7 mouse cellular contexts compared by ENCODE assay signal in the genomic region with DNA sequence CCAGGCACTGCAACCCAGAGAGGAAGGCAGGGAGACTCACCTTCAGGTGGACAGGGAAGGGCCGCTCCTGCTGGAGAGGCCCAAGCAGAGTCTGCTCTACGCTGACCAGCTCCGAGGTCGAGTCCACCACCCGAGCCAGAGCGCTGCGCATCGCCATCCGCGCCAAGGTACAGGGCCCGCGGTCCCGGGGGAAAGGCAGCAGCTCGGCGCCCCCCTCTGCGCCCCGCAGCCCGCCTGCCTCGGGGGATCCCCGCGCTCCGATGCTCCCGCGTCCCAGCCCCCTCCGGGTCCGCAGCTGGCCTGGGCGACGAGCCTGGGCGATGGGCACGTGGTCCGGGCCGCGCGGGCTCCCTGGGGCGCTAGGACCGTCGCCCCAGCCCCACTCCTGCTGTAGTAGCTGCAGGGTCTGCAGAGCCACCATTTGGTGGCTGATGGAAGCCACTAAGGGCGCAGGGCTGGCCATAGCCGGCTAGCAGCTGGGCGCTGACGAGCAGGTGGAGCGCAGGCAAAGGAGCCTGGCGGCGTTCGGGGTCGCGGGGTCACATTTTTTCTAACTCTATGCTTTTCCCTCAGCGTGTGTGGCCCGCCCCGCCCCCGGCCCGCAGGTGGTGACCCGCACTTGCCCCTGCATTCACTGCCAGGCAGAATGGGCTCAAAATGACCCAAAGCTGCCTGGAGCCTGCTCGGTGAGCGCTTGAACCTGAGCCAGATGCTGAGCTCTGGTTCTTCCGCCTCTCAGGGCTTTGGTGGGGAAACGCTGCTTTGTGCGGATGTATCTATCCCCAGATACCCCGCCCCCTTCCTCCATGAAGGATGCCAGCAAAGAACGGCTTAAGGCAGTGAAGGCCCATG. TPM values are rescaled to one million over a fixed set of nuclear protein-coding genes. Genes with fewer than 3 reads are reported as not detected.
DNase-seq lines count a peak whose midpoint lies in the region; ATAC-seq and TF ChIP-seq lines count a peak whose summit lies in the region.

A gene (plus strand): TSS at position 102 of the 852 bp plus-strand sequence.
A gene (minus strand): TSS at position 560 of the 852 bp plus-strand sequence.

- DNase-seq in WW6 (ENCODE audit: low read depth, low spot score): peak; percentile 14
- peak; percentile 10 for DNase-seq in cerebellum, adult 11 months
- peak; percentile 53 for DNase-seq in hindbrain, embryonic 14.5 days (ENCODE audit: low spot score)
- peak; percentile 18 to 32 for DNase-seq in layer of hippocampus, postnatal 36 days
- peak; percentile 81 for DNase-seq in midbrain, embryonic 10.5 days (ENCODE audit: low spot score)
- peak; percentile 16 for DNase-seq in stomach, postnatal 0 days (ENCODE audit: low spot score)

- no peak for TF ChIP-seq EP300 in stomach, postnatal 0 days (optimal IDR thresholded peaks at IDR 0.05)

- H3K9me3 ChIP-seq in forebrain, embryonic 15.5 days: no peaks in the 10 kb centered on the region
- H3K9me3 ChIP-seq in hindbrain, embryonic 14.5 days (ENCODE audit: control insufficient read depth, low read length): no peaks in the 10 kb centered on the region
- H3K9me3 ChIP-seq in midbrain, embryonic 10.5 days (replicated peaks): no peaks in the 10 kb centered on the region
- H3K9me3 ChIP-seq in stomach, postnatal 0 days (ENCODE audit: control insufficient read depth, low read length): no peaks in the 10 kb centered on the region

- peak within 1 kb of the TSS; percentile 67 for H3K9ac ChIP-seq in forebrain, embryonic 15.5 days (replicated peaks)
- H3K9ac ChIP-seq in hindbrain, embryonic 14.5 days: peak within 1 kb of the TSS; percentile 80
- peak within 1 kb of the TSS; percentile 41 for H3K9ac ChIP-seq in stomach, postnatal 0 days (ENCODE audit: low read length)

- no peaks in the 10 kb centered on the region for H3K27me3 ChIP-seq in forebrain, embryonic 15.5 days
- H3K27me3 ChIP-seq in hindbrain, embryonic 14.5 days (ENCODE audit: control insufficient read depth, insufficient read depth, low read length): no peaks in the 10 kb centered on the region; the same call in 1 of the 2 replicates
- peaks cover 53% of the 10 kb centered on the region for H3K27me3 ChIP-seq in midbrain, embryonic 10.5 days (ENCODE audit: low read depth, poor library complexity, severe bottlenecking)
- H3K27me3 ChIP-seq in stomach, postnatal 0 days (ENCODE audit: control insufficient read depth, insufficient read depth, low read length): no peaks in the 10 kb centered on the region

- H3K4me3 ChIP-seq in forebrain, embryonic 15.5 days: peak within 1 kb of the TSS; percentile 66
- H3K4me3 ChIP-seq in hindbrain, embryonic 14.5 days (replicated peaks; ENCODE audit: low read length): peak within 1 kb of the TSS; percentile 67
- H3K4me3 ChIP-seq in midbrain, embryonic 10.5 days: peak within 1 kb of the TSS; percentile 67
- H3K4me3 ChIP-seq in stomach, postnatal 0 days (ENCODE audit: low read depth, low read length): peak within 1 kb of the TSS; percentile 39

- peak within 1 kb of the TSS; percentile 74 for H3K27ac ChIP-seq in forebrain, embryonic 15.5 days (replicated peaks)
- H3K27ac ChIP-seq in hindbrain, embryonic 14.5 days: peak within 1 kb of the TSS; percentile 41; the same call in 1 of the 2 replicates
- peak within 1 kb of the TSS; percentile 90 for H3K27ac ChIP-seq in midbrain, embryonic 10.5 days (replicated peaks)
- H3K27ac ChIP-seq in stomach, postnatal 0 days (replicated peaks): no peak within 1 kb of the TSS

- no peaks in the 10 kb centered on the region for H3K36me3 ChIP-seq in forebrain, embryonic 15.5 days
- no peaks in the 10 kb centered on the region for H3K36me3 ChIP-seq in hindbrain, embryonic 14.5 days (replicated peaks; ENCODE audit: control insufficient read depth, insufficient read depth)
- H3K36me3 ChIP-seq in midbrain, embryonic 10.5 days: no peaks in the 10 kb centered on the region
- no peaks in the 10 kb centered on the region for H3K36me3 ChIP-seq in stomach, postnatal 0 days (ENCODE audit: control insufficient read depth, insufficient read depth, low read length)

- under 1% methylated on average over 58 of the region's 60 CpGs for WGBS in forebrain, embryonic 15.5 days
- WGBS in hindbrain, embryonic 14.5 days: under 1% methylated on average over 56 of the region's 60 CpGs
- WGBS in midbrain, embryonic 10.5 days: under 1% methylated on average over 60 of the region's 60 CpGs
- 2% methylated on average over 49 of the region's 60 CpGs for WGBS in stomach, postnatal 0 days

- H3K4me1 ChIP-seq in forebrain, embryonic 15.5 days: peaks cover 16% of the 10 kb centered on the region
- peaks cover 6% of the 10 kb centered on the region; the same call in 1 of the 2 replicates for H3K4me1 ChIP-seq in hindbrain, embryonic 14.5 days (replicated peaks; ENCODE audit: control insufficient read depth, insufficient read depth, low read length)
- H3K4me1 ChIP-seq in midbrain, embryonic 10.5 days: peaks cover 26% of the 10 kb centered on the region
- peaks cover 3% of the 10 kb centered on the region; the same call in 1 of the 2 replicates for H3K4me1 ChIP-seq in stomach, postnatal 0 days (replicated peaks; ENCODE audit: control insufficient read depth, insufficient read depth)

- peak within 1 kb of the TSS; percentile 96 for H3K4me2 ChIP-seq in forebrain, embryonic 15.5 days (replicated peaks)
- peak within 1 kb of the TSS; percentile 100 for H3K4me2 ChIP-seq in hindbrain, embryonic 14.5 days (replicated peaks)
- peak within 1 kb of the TSS; percentile 83 for H3K4me2 ChIP-seq in stomach, postnatal 0 days (replicated peaks; ENCODE audit: low read depth)

- TF ChIP-seq CTCF in stomach, postnatal 0 days (IDR thresholded peaks at IDR 0.05; ENCODE audit: low read depth): no peak

- peak; percentile 82 for ATAC-seq in forebrain, embryonic 15.5 days (replicated peaks)
- peak; percentile 90 for ATAC-seq in hindbrain, embryonic 14.5 days (ENCODE audit: low FRiP score)
- no peak for ATAC-seq in stomach, postnatal 0 days (ENCODE audit: low FRiP score, low TSS enrichment)

RNA-seq across cellular contexts. Expression of the first gene that starts in this region (rescaled TPM):
- polyA plus RNA-seq in forebrain, embryonic 15.5 days (2015; fragmentation: Nextera tagmentation; extraction: Ambion mirVana): 64.4 and 68.4 TPM in 2 replicates
- polyA plus RNA-seq in hindbrain, embryonic 14.5 days (2014; fragmentation: Nextera tagmentation; extraction: Ambion mirVana): 26.2 and 29.7 TPM in 2 replicates
- 10 to 100 TPM; 10.4 to 13.0 TPM for total RNA-seq in layer of hippocampus, postnatal 36 days (2021)
- 65.0 and 76.1 TPM in 2 replicates for polyA plus RNA-seq in midbrain, embryonic 10.5 days (2016; fragmentation: Nextera tagmentation; extraction: Ambion mirVana)
- polyA plus RNA-seq in stomach, postnatal 0 days (2015; fragmentation: Nextera tagmentation; extraction: Ambion mirVana): 36.7 and 38.6 TPM in 2 replicates

RNA-seq across cellular contexts. Expression of the second gene that starts in this region (rescaled TPM):
- 23.2 and 23.6 TPM in 2 replicates for polyA plus RNA-seq in forebrain, embryonic 15.5 days (2015; fragmentation: Nextera tagmentation; extraction: Ambion mirVana)
- polyA plus RNA-seq in hindbrain, embryonic 14.5 days (2014; fragmentation: Nextera tagmentation; extraction: Ambion mirVana): 15.8 and 22.0 TPM in 2 replicates
- total RNA-seq in layer of hippocampus, postnatal 36 days (2021): 1 to 10 TPM; 5.5 to 6.2 TPM
- 4.1 and 4.6 TPM in 2 replicates for polyA plus RNA-seq in midbrain, embryonic 10.5 days (2016; fragmentation: Nextera tagmentation; extraction: Ambion mirVana)
- 0.18 TPM in 2 replicates for polyA plus RNA-seq in stomach, postnatal 0 days (2015; fragmentation: Nextera tagmentation; extraction: Ambion mirVana)

Comparison
In these comparisons a context has a peak if more than half of its experiments do, and no peak if none do; other contexts are left out.
1. DNase-seq: peak in every context shown above with its lines; median percentile 81 in midbrain, embryonic 10.5 days; 53 in hindbrain, embryonic 14.5 days; 25 in layer of hippocampus, postnatal 36 days; 16 in stomach, postnatal 0 days; 14 in WW6; 10 in cerebellum, adult 11 months.